Mouse (Mus musculus): ENCODE results near the gene Suv39h2. TPM values are rescaled to one million over a fixed set of nuclear protein-coding genes. Genes with fewer than 3 reads are reported as not detected.

Gene Suv39h2
- polyA plus RNA-seq, 1 experiment from 2014 or later, result 37.1 TPM

DNA sequence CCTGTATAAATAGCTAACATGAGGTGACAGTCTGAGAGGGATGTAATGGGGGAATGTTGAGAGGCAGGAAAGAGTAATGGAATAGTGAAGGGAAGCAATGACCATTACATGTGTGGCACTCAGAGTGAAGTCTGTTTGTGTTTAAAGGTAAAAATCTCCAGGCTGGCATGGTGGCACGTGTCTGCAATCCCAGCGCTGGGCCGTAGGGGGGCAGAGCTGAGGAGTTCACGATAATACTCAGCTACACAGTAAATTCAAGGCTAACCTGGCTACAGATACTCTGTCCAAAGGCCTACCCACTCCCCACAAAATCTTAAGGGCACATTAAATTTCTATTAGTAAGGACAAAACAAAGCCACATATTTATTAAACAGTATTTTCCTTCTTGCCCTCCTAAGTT is 18.2 kb downstream of the Suv39h2 start:
- no peak overlapping the region for H3K4me3 ChIP-seq
- WGBS, result 80% methylated on average over 4 of the region's 4 CpGs
- no peak for DNase-seq (ENCODE audit: low spot score)
- no peaks in the 10 kb centered on the region for H3K9me3 ChIP-seq
- no peak overlapping the region for H3K27ac ChIP-seq (replicated peaks)
- H3K27me3 ChIP-seq (replicated peaks; ENCODE audit: low read depth, poor library complexity, severe bottlenecking), result no peaks in the 10 kb centered on the region
- H3K4me1 ChIP-seq, result no peaks in the 10 kb centered on the region
- H3K36me3 ChIP-seq (replicated peaks), result peaks cover 96% of the 10 kb centered on the region

GRCm38 (mm10) chr2:3453096-3453495 is 21.7 kb downstream of the Suv39h2 start:
- Histone ChIP-seq H3K36me3 (replicated peaks) (peaks cover 80% of the 10 kb centered on the region), H3K27ac (replicated peaks) (no peak overlapping the region), H3K9me3 (no peaks in the 10 kb centered on the region), H3K4me1 (no peaks in the 10 kb centered on the region), H3K27me3 (replicated peaks; ENCODE audit: low read depth, poor library complexity, severe bottlenecking) (no peaks in the 10 kb centered on the region), H3K4me3 (no peak overlapping the region)
- DNase-seq (ENCODE audit: low spot score), result no peak
- 91% methylated on average over 3 of the region's 3 CpGs for WGBS

DNA sequence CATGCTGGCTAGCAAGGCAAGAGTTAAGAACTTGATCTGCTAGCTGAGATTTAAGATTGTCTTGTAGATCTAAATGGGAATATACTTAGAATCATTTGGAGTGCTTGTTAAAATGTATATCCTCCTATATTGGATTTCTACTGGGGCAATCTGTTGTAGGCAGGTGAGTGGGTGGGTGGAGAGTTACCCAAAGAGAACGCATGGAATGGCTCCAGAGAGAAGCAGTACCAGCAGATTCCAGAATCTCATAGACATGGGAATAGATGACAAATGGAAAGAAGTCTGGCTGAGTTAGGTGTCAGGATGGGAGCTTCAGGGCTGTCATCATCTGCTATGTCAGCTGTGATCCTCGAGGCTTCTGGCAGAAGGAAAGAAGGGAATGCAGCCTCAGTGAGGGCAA is 25.4 kb downstream of the Suv39h2 start:
- Histone ChIP-seq H3K27ac (replicated peaks) (no peak overlapping the region), H3K9me3 (no peaks in the 10 kb centered on the region), H3K4me1 (no peaks in the 10 kb centered on the region), H3K4me3 (no peak overlapping the region), H3K36me3 (replicated peaks) (peaks cover 45% of the 10 kb centered on the region), H3K27me3 (replicated peaks; ENCODE audit: low read depth, poor library complexity, severe bottlenecking) (no peaks in the 10 kb centered on the region)
- DNase-seq (ENCODE audit: low spot score), result no peak
- WGBS, result 81% methylated on average over 2 of the region's 2 CpGs

- Histone ChIP-seq H3K27me3 (replicated peaks; ENCODE audit: low read depth, poor library complexity, severe bottlenecking) (no peaks in the 10 kb centered on the region), H3K9me3 (no peaks in the 10 kb centered on the region), H3K4me1 (no peaks in the 10 kb centered on the region), H3K36me3 (replicated peaks) (peaks cover 25% of the 10 kb centered on the region), H3K27ac (replicated peaks) (no peak overlapping the region), H3K4me3 (no peak overlapping the region)
- DNase-seq (ENCODE audit: low spot score), result no peak
- 95% methylated on average over 4 of the region's 4 CpGs for WGBS
Measured at GRCm38 (mm10) chr2:3445984-3446383, 28.8 kb downstream of the Suv39h2 start.

- DNase-seq (ENCODE audit: low spot score), result no peak
- Histone ChIP-seq H3K4me3 (no peak overlapping the region), H3K4me1 (no peaks in the 10 kb centered on the region), H3K27ac (replicated peaks) (no peak overlapping the region), H3K9me3 (no peaks in the 10 kb centered on the region), H3K27me3 (replicated peaks; ENCODE audit: low read depth, poor library complexity, severe bottlenecking) (no peaks in the 10 kb centered on the region), H3K36me3 (replicated peaks) (peaks cover 11% of the 10 kb centered on the region)
- WGBS, result 86% methylated on average over 7 of the region's 7 CpGs
Measured at GRCm38 (mm10) chr2:3444206-3444605, 30.6 kb downstream of the Suv39h2 start.

GRCm38 (mm10) chr2:3437956-3438355 is 36.9 kb downstream of the Suv39h2 start:
- no peaks in the 10 kb centered on the region for H3K4me1 ChIP-seq
- no peak overlapping the region for H3K4me3 ChIP-seq
- H3K9me3 ChIP-seq, result no peaks in the 10 kb centered on the region
- 32% methylated on average over 7 of the region's 7 CpGs for WGBS
- H3K27ac ChIP-seq (replicated peaks), result no peak overlapping the region
- no peak for DNase-seq (ENCODE audit: low spot score)
- no peaks in the 10 kb centered on the region for H3K36me3 ChIP-seq (replicated peaks)
- no peaks in the 10 kb centered on the region for H3K27me3 ChIP-seq (replicated peaks; ENCODE audit: low read depth, poor library complexity, severe bottlenecking)

DNA sequence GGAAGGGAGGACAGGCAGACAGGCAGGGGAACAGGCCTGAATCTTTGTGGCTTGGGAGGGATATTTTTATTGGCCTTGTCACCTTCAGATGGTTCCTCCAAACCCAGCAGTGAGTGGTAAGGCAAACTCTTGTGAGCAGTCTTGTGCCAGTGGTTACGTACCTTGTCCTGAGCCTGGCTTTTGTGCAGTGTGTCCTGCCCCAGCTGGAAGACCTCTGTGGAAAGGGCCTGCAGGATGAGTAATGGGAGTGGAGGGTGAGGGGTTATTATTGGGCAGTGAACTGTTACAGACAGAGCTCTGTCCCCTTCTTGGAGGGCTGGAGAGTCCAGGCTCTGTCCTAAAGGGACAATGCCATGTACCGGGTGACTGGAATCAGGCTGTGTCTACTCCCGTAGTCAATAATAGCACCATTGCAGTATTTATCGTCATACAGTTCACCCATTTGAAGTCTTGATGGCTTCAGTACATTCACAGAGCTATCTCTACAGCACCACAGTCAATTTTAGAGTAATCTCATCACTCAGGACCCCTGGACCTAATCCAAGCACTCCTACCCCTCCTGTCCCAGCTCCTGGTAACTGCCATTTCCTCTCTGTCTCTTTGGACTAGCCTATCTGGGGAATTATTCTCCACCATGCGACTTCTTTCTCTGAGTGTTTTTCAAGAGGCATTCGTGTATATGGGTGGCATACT is 39.3 kb downstream of the Suv39h2 start:
- H3K27me3 ChIP-seq (replicated peaks; ENCODE audit: low read depth, poor library complexity, severe bottlenecking), result no peaks in the 10 kb centered on the region
- WGBS, result 88% methylated on average over 6 of the region's 6 CpGs
- no peak for DNase-seq (ENCODE audit: low spot score)
- no peaks in the 10 kb centered on the region for H3K9me3 ChIP-seq
- H3K36me3 ChIP-seq (replicated peaks), result no peaks in the 10 kb centered on the region; the same call in 1 of the 2 replicates
- H3K27ac ChIP-seq (replicated peaks), result no peak overlapping the region
- no peaks in the 10 kb centered on the region for H3K4me1 ChIP-seq
- H3K4me3 ChIP-seq, result no peak overlapping the region

DNA sequence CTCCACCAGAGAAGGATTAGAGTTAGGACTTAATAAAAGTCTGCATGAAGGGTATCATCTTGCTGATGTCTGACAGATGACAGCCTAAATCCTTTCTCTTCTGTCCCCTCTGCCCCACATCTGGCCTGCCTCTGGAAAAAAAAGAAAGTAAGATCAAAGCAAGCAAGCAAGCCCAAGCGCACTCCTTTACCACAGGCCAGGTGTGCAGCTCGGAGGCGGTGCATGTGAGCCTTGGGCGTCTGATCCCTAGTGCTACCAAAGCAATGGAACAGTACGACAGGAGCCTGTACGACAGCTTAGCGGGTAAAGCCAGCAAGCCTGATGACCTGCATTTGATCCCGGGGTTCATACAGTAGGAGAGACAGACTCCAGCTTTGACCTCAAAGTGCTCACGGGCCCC is 43.9 kb downstream of the Suv39h2 start:
- Histone ChIP-seq H3K4me1 (no peaks in the 10 kb centered on the region), H3K27me3 (replicated peaks; ENCODE audit: low read depth, poor library complexity, severe bottlenecking) (no peaks in the 10 kb centered on the region), H3K27ac (replicated peaks) (no peak overlapping the region), H3K9me3 (no peaks in the 10 kb centered on the region), H3K4me3 (no peak overlapping the region), H3K36me3 (replicated peaks) (no peaks in the 10 kb centered on the region; the same call in 1 of the 2 replicates)
- peak; percentile 16 for DNase-seq (ENCODE audit: low spot score)
- WGBS, result 85% methylated on average over 9 of the region's 9 CpGs

- H3K4me3 ChIP-seq, result peak overlapping the region; percentile 79
- H3K27me3 ChIP-seq (replicated peaks; ENCODE audit: low read depth, poor library complexity, severe bottlenecking), result no peaks in the 10 kb centered on the region; the same call in 1 of the 2 replicates
- peaks cover 17% of the 10 kb centered on the region for H3K4me1 ChIP-seq
- no peaks in the 10 kb centered on the region for H3K36me3 ChIP-seq (replicated peaks)
- no peak for DNase-seq (ENCODE audit: low spot score)
- H3K9me3 ChIP-seq, result no peaks in the 10 kb centered on the region
- 14% methylated on average over 9 of the region's 10 CpGs for WGBS
- H3K27ac ChIP-seq (replicated peaks), result 0 out of 2 replicates have a peak overlapping the region, but pooled peaks have one; percentile 37
Measured at GRCm38 (mm10) chr2:3424579-3424910, 50.3 kb downstream of the Suv39h2 start.

- Histone ChIP-seq H3K9me3 (no peaks in the 10 kb centered on the region), H3K27ac (replicated peaks) (peak within 1 kb of the TSS; percentile 37), H3K4me3 (peak within 1 kb of the TSS; percentile 79), H3K27me3 (replicated peaks; ENCODE audit: low read depth, poor library complexity, severe bottlenecking) (no peaks in the 10 kb centered on the region; the same call in 1 of the 2 replicates), H3K4me1 (peaks cover 18% of the 10 kb centered on the region), H3K36me3 (replicated peaks) (no peaks in the 10 kb centered on the region)
- WGBS, result 2% methylated on average over 29 of the region's 29 CpGs
- DNase-seq (ENCODE audit: low spot score), result peak; percentile 92
Measured at GRCm38 (mm10) chr2:3423841-3424578, 50.8 kb downstream of the Suv39h2 start, which contains the start of gene Dclre1c. Gene Dclre1c, plus strand, starts transcription at chr2:3424131.

DNA sequence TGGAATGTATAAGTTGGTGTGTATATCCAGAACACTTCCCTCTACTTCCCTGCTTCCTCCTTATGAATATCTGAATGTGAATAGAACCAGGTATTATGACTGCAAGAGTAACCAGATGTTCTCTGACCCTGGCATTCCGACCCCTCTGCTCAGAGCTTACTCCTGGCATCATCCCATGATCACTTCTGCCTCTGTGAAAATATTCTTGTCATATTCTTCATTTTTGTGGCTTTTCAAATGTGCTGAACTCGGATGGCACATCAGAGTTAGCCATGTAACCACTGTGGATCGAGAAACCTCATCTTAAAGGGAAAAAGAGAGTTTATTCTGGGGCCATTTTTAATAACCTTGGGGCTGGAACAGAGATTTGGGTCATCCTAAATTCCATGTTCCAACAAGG is 52.3 kb downstream of the Suv39h2 start, which contains the start of gene Meig1:
Meig1 (minus strand) TSS at position 101 of the 400 bp plus-strand sequence.
- Histone ChIP-seq H3K4me3 (peak within 1 kb of the TSS; percentile 79), H3K27me3 (replicated peaks; ENCODE audit: low read depth, poor library complexity, severe bottlenecking) (peaks cover 14% of the 10 kb centered on the region), H3K27ac (replicated peaks) (no peak within 1 kb of the TSS), H3K9me3 (no peaks in the 10 kb centered on the region), H3K4me1 (peaks cover 21% of the 10 kb centered on the region), H3K36me3 (replicated peaks) (no peaks in the 10 kb centered on the region)
- no peak for DNase-seq (ENCODE audit: low spot score)
- 73% methylated on average over 3 of the region's 3 CpGs for WGBS

- peaks cover 29% of the 10 kb centered on the region for H3K27me3 ChIP-seq (replicated peaks; ENCODE audit: low read depth, poor library complexity, severe bottlenecking)
- H3K4me3 ChIP-seq, result no peak overlapping the region
- H3K9me3 ChIP-seq, result no peaks in the 10 kb centered on the region
- DNase-seq (ENCODE audit: low spot score), result no peak
- H3K4me1 ChIP-seq, result peaks cover 21% of the 10 kb centered on the region
- 57% methylated on average over 4 of the region's 4 CpGs for WGBS
- H3K27ac ChIP-seq (replicated peaks), result no peak overlapping the region
- H3K36me3 ChIP-seq (replicated peaks), result no peaks in the 10 kb centered on the region
Measured at GRCm38 (mm10) chr2:3420157-3420556, 54.7 kb downstream of the Suv39h2 start.
